Mouse (Mus musculus) forebrain, embryonic 11.5 days (tissue): ENCODE data around the gene Grhl1. TPM values are rescaled to one million over a fixed set of nuclear protein-coding genes. Genes with fewer than 3 reads are reported as not detected.

Experiments used
- ATAC-seq: fragments of 200-750 bp; cut with Nextera tagmentation; replicated peaks from 2 replicates; pipeline ENCODE4 v1.8.0; 2017; ENCODE audit warnings: moderate TSS enrichment; ENCODE audit not compliant: low FRiP score
- DNase-seq: peaks from one replicate; pipeline ENCODE4 v3.0.0-alpha.2; 2017; ENCODE audit warnings: low spot score
- H3K27ac ChIP-seq: fragments of 300-500 bp; sonication (generic); 2 replicates; pipeline ENCODE4 v1.5.1; 2014; ENCODE audit warnings: low read depth, low read length
- H3K27me3 ChIP-seq: fragments of 300-500 bp; sonication (generic); 2 replicates; pipeline ENCODE4 v1.6.1; 2014; ENCODE audit warnings: mild to moderate bottlenecking, low read length, mixed read lengths; ENCODE audit not compliant: control insufficient read depth, insufficient read depth
- H3K36me3 ChIP-seq: fragments of 300-500 bp; sonication (generic); 2 replicates; pipeline ENCODE4 v1.6.1; 2014; ENCODE audit warnings: mild to moderate bottlenecking, low read length, moderate library complexity, mixed read lengths; ENCODE audit not compliant: control insufficient read depth, insufficient read depth
- H3K4me1 ChIP-seq: fragments of 300-500 bp; sonication (generic); replicated peaks from 2 replicates; pipeline ENCODE4 v1.6.1; 2014; ENCODE audit warnings: low read length, mixed read lengths; ENCODE audit not compliant: control insufficient read depth, insufficient read depth
- H3K4me2 ChIP-seq: fragments of 300-500 bp; sonication (generic); 2 replicates; pipeline ENCODE4 v1.6.1; 2014; ENCODE audit warnings: low read depth, mild to moderate bottlenecking, low read length, moderate library complexity, mixed read lengths; ENCODE audit not compliant: severe bottlenecking
- H3K4me3 ChIP-seq: fragments of 300-500 bp; sonication (generic); 2 replicates; pipeline ENCODE4 v1.5.1; 2014; ENCODE audit warnings: low read depth, low read length
- H3K9ac ChIP-seq: fragments of 300-500 bp; sonication (generic); 2 replicates; pipeline ENCODE4 v1.6.1; 2014; ENCODE audit warnings: low read length
- H3K9me3 ChIP-seq: fragments of 300-500 bp; sonication (generic); 2 replicates; pipeline ENCODE4 v1.6.1; 2016; ENCODE audit warnings: low read length, mixed read lengths; ENCODE audit not compliant: control insufficient read depth
- WGBS: fragments of 180-500 bp; shearing (Covaris S2); extraction: QIAGEN DNeasy Blood & Tissue Kit; methylation state at CpG from one replicate; pipeline ENCODE4 v1.1.7; 2014; 5-methylcytosine and 5-hydroxymethylcytosine counted together
- polyA plus RNA-seq: library from polyadenylated mRNA; unstranded; fragments of >200 nt; fragmentation: Nextera tagmentation; extraction: Ambion mirVana; gene quantifications from 2 replicates; pipeline ENCODE4 v1.2.1, GENCODE M21; 2014

Gene Grhl1
- polyA plus RNA-seq, 1 experiment from 2014 or later = 0.61 TPM

DNA sequence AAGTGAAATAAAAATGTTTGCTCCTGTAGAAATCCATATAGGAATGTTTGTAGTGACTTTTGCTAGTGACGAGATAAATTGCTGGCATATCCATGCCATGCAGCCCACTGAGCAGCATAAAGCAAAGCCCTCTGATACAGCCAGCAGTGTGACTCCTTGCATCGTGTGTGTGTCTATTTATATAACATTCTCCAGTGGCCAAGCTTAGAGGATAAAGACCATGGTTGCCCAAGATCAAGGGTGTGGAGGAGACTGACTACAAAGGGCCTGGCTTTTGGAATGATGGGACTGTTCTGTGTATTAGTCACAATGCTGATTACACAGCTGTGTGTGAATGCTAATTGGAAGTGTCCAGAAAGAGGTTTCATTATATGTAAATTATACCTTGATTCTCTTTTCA is 19.6 kb upstream of the Grhl1 start:
- H3K4me2 ChIP-seq = no peak overlapping the region
- no peak for ATAC-seq
- no peak for DNase-seq
- 76% methylated on average over 2 of the region's 2 CpGs for WGBS
- H3K36me3 ChIP-seq = no peaks in the 10 kb centered on the region
- H3K27me3 ChIP-seq = no peaks in the 10 kb centered on the region
- no peak overlapping the region for H3K9ac ChIP-seq
- no peaks in the 10 kb centered on the region for H3K9me3 ChIP-seq
- H3K27ac ChIP-seq = no peak overlapping the region
- no peaks in the 10 kb centered on the region for H3K4me1 ChIP-seq
- no peak overlapping the region for H3K4me3 ChIP-seq

DNA sequence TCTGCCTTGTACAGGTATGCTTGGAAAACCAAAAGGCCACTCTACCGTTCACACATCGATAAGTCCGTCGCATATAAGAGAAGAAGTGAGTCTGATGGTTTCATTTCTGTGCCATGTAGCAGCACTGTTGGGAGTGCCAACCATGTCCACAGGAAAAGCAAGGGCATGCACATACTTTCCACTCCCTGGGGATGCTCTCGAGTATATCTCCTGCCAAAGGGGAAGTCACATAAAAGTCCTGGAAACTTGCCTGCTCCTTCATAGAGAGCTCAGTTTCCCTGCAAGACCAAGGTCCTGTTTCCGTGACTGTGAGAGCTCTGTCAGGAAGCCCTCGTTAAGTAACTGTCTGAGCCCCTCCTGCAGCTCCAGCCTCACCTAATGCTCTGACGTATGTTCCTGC is 16.1 kb upstream of the Grhl1 start:
- no peaks in the 10 kb centered on the region for H3K9me3 ChIP-seq
- WGBS = 81% methylated on average over 8 of the region's 8 CpGs
- H3K36me3 ChIP-seq = no peaks in the 10 kb centered on the region
- no peaks in the 10 kb centered on the region for H3K4me1 ChIP-seq
- no peaks in the 10 kb centered on the region for H3K27me3 ChIP-seq
- no peak overlapping the region for H3K4me3 ChIP-seq
- ATAC-seq (no peak), DNase-seq (no peak)
- H3K27ac ChIP-seq = no peak overlapping the region
- H3K9ac ChIP-seq = no peak overlapping the region
- H3K4me2 ChIP-seq = no peak overlapping the region

GRCm38 (mm10) chr12:24563395-24563960 is 8.6 kb upstream of the Grhl1 start:
- Histone ChIP-seq H3K4me2 (no peak overlapping the region), H3K9ac (no peak overlapping the region), H3K9me3 (no peaks in the 10 kb centered on the region), H3K4me1 (no peaks in the 10 kb centered on the region), H3K4me3 (no peak overlapping the region), H3K27me3 (no peaks in the 10 kb centered on the region), H3K27ac (no peak overlapping the region), H3K36me3 (no peaks in the 10 kb centered on the region)
- DNase-seq (no peak), ATAC-seq (no peak)
- WGBS = 95% methylated on average over 7 of the region's 7 CpGs

DNA sequence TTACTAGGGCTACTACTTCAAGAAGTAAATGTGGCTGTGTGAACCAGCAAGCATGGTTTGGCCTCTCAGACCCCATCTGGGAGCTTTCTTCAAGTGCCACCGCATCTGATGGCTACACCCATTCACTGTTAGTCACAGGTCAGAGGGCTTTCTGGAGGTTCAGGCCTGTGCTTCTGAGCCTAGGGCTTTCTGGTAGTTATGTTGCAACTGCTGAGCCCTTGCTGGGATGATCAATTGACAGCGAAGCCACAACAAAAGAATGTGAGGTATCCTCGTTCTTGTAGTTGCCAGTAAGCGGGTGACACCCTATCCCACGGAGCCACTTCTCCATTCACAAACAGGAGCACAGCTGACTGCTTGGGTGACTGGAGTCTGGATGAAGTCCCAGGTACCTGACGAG is 6.8 kb upstream of the Grhl1 start:
- DNase-seq = no peak
- Histone ChIP-seq H3K4me3 (no peak overlapping the region), H3K36me3 (no peaks in the 10 kb centered on the region), H3K27ac (no peak overlapping the region), H3K4me1 (no peaks in the 10 kb centered on the region), H3K9me3 (no peaks in the 10 kb centered on the region), H3K27me3 (no peaks in the 10 kb centered on the region), H3K4me2 (no peak overlapping the region), H3K9ac (no peak overlapping the region)
- no peak for ATAC-seq
- WGBS = 84% methylated on average over 6 of the region's 6 CpGs

GRCm38 (mm10) chr12:24567606-24568005 is 4.5 kb upstream of the Grhl1 start:
- H3K4me2 ChIP-seq = no peak overlapping the region
- ATAC-seq (no peak), DNase-seq (no peak)
- 85% methylated on average over 3 of the region's 3 CpGs for WGBS
- H3K27ac ChIP-seq = no peak overlapping the region
- no peaks in the 10 kb centered on the region for H3K4me1 ChIP-seq
- no peaks in the 10 kb centered on the region for H3K9me3 ChIP-seq
- H3K4me3 ChIP-seq = no peak overlapping the region
- H3K27me3 ChIP-seq = peaks cover 8% of the 10 kb centered on the region; the same call in 1 of the 2 replicates
- no peaks in the 10 kb centered on the region for H3K36me3 ChIP-seq
- H3K9ac ChIP-seq = no peak overlapping the region

GRCm38 (mm10) chr12:24572421-24573274 is 565 bp downstream of the Grhl1 start:
- DNase-seq (no peak), ATAC-seq (peak; percentile 59)
- Histone ChIP-seq H3K4me3 (peak overlapping the region; percentile 56), H3K4me2 (peak overlapping the region; percentile 88), H3K27me3 (peaks cover 16% of the 10 kb centered on the region), H3K9me3 (no peaks in the 10 kb centered on the region), H3K4me1 (no peaks in the 10 kb centered on the region), H3K9ac (peak overlapping the region; percentile 55), H3K36me3 (no peaks in the 10 kb centered on the region), H3K27ac (no peak overlapping the region)
- 6% methylated on average over 47 of the region's 48 CpGs for WGBS

- no peak for DNase-seq
- Histone ChIP-seq H3K9ac (no peak overlapping the region), H3K4me1 (no peaks in the 10 kb centered on the region), H3K27me3 (peaks cover 16% of the 10 kb centered on the region), H3K9me3 (no peaks in the 10 kb centered on the region), H3K4me3 (no peak overlapping the region), H3K4me2 (no peak overlapping the region), H3K36me3 (no peaks in the 10 kb centered on the region), H3K27ac (no peak overlapping the region)
- 68% methylated on average over 3 of the region's 3 CpGs for WGBS
- no peak for ATAC-seq
Measured at GRCm38 (mm10) chr12:24573275-24573580, 1.1 kb downstream of the Grhl1 start.

DNA sequence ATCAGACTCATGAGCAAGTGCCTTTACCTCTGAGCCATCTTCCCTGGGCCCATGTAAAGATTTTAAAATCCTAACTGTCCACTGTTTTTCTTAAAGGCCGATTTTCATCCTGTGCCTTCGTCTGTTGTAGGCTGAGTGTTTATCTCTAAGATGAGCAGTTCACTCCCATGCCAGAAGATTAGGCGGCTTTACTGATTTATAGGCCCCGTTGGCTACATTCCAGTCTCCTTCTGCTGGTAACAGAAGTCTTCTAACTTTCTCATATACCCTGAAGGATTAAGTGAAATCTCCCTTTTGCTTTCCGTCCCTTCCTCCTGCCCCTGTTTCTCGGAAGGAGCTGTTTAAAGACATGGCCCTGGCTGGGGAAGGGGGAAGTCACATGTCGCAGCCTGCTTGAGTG is 2.8 kb downstream of the Grhl1 start:
- no peak overlapping the region for H3K4me2 ChIP-seq
- H3K9ac ChIP-seq = no peak overlapping the region
- DNase-seq (no peak), ATAC-seq (no peak)
- H3K4me3 ChIP-seq = no peak overlapping the region
- no peaks in the 10 kb centered on the region for H3K9me3 ChIP-seq
- WGBS = 65% methylated on average over 7 of the region's 7 CpGs
- H3K27ac ChIP-seq = no peak overlapping the region
- no peaks in the 10 kb centered on the region for H3K4me1 ChIP-seq
- H3K27me3 ChIP-seq = peaks cover 16% of the 10 kb centered on the region
- no peaks in the 10 kb centered on the region for H3K36me3 ChIP-seq

DNA sequence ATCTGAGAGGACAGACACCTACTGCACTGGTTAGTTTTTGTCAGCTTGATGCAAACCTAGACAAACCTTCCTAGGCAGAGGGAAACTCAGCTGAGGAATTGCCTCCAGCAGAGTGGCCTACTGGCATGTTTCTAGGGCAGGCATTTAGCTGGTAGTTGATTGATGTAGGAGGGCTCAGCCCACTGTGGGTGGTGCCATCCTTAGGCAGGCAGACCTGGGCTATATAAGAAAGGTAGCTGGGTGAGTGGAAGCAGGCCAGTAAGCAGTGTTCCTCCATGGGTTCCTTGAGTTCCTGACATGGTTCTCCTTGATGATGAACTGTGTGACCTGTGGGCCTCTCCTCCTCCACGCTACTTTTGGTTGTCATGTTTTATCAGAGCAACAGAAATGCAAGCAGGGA is 8.4 kb downstream of the Grhl1 start:
- Histone ChIP-seq H3K9me3 (no peaks in the 10 kb centered on the region), H3K4me2 (no peak overlapping the region), H3K27ac (no peak overlapping the region), H3K36me3 (no peaks in the 10 kb centered on the region), H3K27me3 (no peaks in the 10 kb centered on the region), H3K4me1 (no peaks in the 10 kb centered on the region), H3K4me3 (no peak overlapping the region), H3K9ac (no peak overlapping the region)
- 88% methylated on average over 1 of the region's 1 CpGs for WGBS
- DNase-seq (no peak), ATAC-seq (no peak)
